In genomic region chr1:175640435-175641150, GRCm38 (mm10) we compare ENCODE assay signal across 28 mouse cellular contexts. TPM values are rescaled to one million over a fixed set of nuclear protein-coding genes. Genes with fewer than 3 reads are reported as not detected.
DNase-seq lines count a peak whose midpoint lies in the region; ATAC-seq and TF ChIP-seq lines count a peak whose summit lies in the region.
"Had no signal": no experiment of that assay in that cellular context is flagged by ENCODE, and none has a peak within 500 bp of the region (broad histone marks: within the 10 kb centered on the region; RNA-seq: fewer than 3 reads in every experiment).

No protein-coding gene starts in this region.

- H3K36me3 ChIP-seq in liver, postnatal 0 days (replicated peaks; ENCODE audit: insufficient read depth, low read length), result no peaks in the 10 kb centered on the region
- H3K36me3 ChIP-seq in liver, embryonic 12.5 days, result no peaks in the 10 kb centered on the region
- no peaks in the 10 kb centered on the region for H3K36me3 ChIP-seq in intestine, embryonic 16.5 days (ENCODE audit: control insufficient read depth, insufficient read depth, low read length)
- H3K36me3 ChIP-seq: embryonic facial prominence, embryonic 15.5 days; limb, embryonic 15.5 days had no signal

- no peak overlapping the region for H3K4me2 ChIP-seq in liver, postnatal 0 days (ENCODE audit: low read depth, low read length)
- no peak overlapping the region for H3K4me2 ChIP-seq in liver, embryonic 12.5 days
- no peak overlapping the region for H3K4me2 ChIP-seq in intestine, embryonic 16.5 days (ENCODE audit: low read depth, low read length)
- H3K4me2 ChIP-seq: embryonic facial prominence, embryonic 15.5 days; limb, embryonic 15.5 days; midbrain, embryonic 11.5 days had no signal

- 55% methylated on average over 6 of the region's 6 CpGs for WGBS in liver, postnatal 0 days (ENCODE audit: insufficient replicate concordance)
- 54% methylated on average over 6 of the region's 6 CpGs for WGBS in liver, embryonic 12.5 days (ENCODE audit: insufficient replicate concordance)
- WGBS in intestine, embryonic 16.5 days, result 74% methylated on average over 6 of the region's 6 CpGs

- no peak for TF ChIP-seq EP300 in liver, postnatal 0 days (IDR thresholded peaks at IDR 0.05; ENCODE audit: low read depth)

- no peak overlapping the region for H3K4me3 ChIP-seq in liver, postnatal 0 days (ENCODE audit: low read depth, low read length)
- H3K4me3 ChIP-seq in liver, embryonic 12.5 days, result no peak overlapping the region
- no peak overlapping the region for H3K4me3 ChIP-seq in brown adipose tissue, adult 24 weeks (ENCODE audit: insufficient read depth, low read depth, low read length)
- no peak overlapping the region for H3K4me3 ChIP-seq in intestine, embryonic 16.5 days (ENCODE audit: low read length)
- H3K4me3 ChIP-seq: embryonic facial prominence, embryonic 15.5 days; limb, embryonic 15.5 days had no signal

- no peaks in the 10 kb centered on the region for H3K27me3 ChIP-seq in liver, postnatal 0 days (ENCODE audit: insufficient read depth, low read length)
- H3K27me3 ChIP-seq in liver, embryonic 12.5 days (replicated peaks), result no peaks in the 10 kb centered on the region
- no peaks in the 10 kb centered on the region for H3K27me3 ChIP-seq in intestine, embryonic 16.5 days (replicated peaks; ENCODE audit: control insufficient read depth, insufficient read depth, low read length)
- H3K27me3 ChIP-seq: embryonic facial prominence, embryonic 15.5 days; limb, embryonic 15.5 days had no signal

- no peak for TF ChIP-seq CTCF in liver, postnatal 0 days (IDR thresholded peaks at IDR 0.05; ENCODE audit: low read depth)

- H3K9ac ChIP-seq in liver, postnatal 0 days (replicated peaks), result no peak overlapping the region
- H3K9ac ChIP-seq in liver, embryonic 12.5 days, result no peak overlapping the region
- H3K9ac ChIP-seq in intestine, embryonic 16.5 days (ENCODE audit: low read depth, low read length), result no peak overlapping the region
- H3K9ac ChIP-seq: embryonic facial prominence, embryonic 15.5 days; limb, embryonic 15.5 days had no signal

- DNase-seq in liver, postnatal 0 days, result no peak
- DNase-seq in thymus, postnatal 25 days, result peak; percentile 66
- DNase-seq in retina, embryonic 14.5 days (ENCODE audit: low spot score), result no peak
- no peak for DNase-seq in testis, postnatal 10 days (ENCODE audit: low spot score)
- DNase-seq: cerebellum, postnatal 25 days; heart, postnatal 4 days; kidney, adult 18-20 months; kidney, postnatal 10 days; lung, postnatal 14 days; right cerebral cortex, postnatal 4 days had no signal

- ATAC-seq in liver, postnatal 0 days, result no peak
- ATAC-seq in liver, embryonic 12.5 days, result no peak
- 0 out of 2 replicates have a peak, but pooled peaks have one; percentile 27 for ATAC-seq in megakaryocyte-erythroid progenitor cell, adult 5-6 weeks (replicated peaks; ENCODE audit: low FRiP score, low TSS enrichment, poor library complexity, severe bottlenecking)
- ATAC-seq in intestine, embryonic 16.5 days, result no peak
- ATAC-seq: hindbrain, postnatal 0 days had no signal

- no peaks in the 10 kb centered on the region for H3K9me3 ChIP-seq in liver, postnatal 0 days (ENCODE audit: low read length)
- H3K9me3 ChIP-seq in liver, embryonic 12.5 days (replicated peaks), result no peaks in the 10 kb centered on the region
- H3K9me3 ChIP-seq in intestine, embryonic 16.5 days (ENCODE audit: control insufficient read depth, low read length), result no peaks in the 10 kb centered on the region
- H3K9me3 ChIP-seq: embryonic facial prominence, embryonic 15.5 days; limb, embryonic 15.5 days had no signal

- peaks cover 12% of the 10 kb centered on the region; the same call in 1 of the 2 replicates for H3K4me1 ChIP-seq in liver, postnatal 0 days (ENCODE audit: insufficient read depth)
- H3K4me1 ChIP-seq in liver, embryonic 12.5 days, result no peaks in the 10 kb centered on the region
- no peaks in the 10 kb centered on the region for H3K4me1 ChIP-seq in brown adipose tissue, adult 24 weeks (ENCODE audit: control insufficient read depth, insufficient read depth, insufficient read length, low read length)
- no peaks in the 10 kb centered on the region for H3K4me1 ChIP-seq in intestine, embryonic 16.5 days (ENCODE audit: control insufficient read depth, insufficient read depth, low read length)
- H3K4me1 ChIP-seq: embryonic facial prominence, embryonic 15.5 days; limb, embryonic 15.5 days had no signal

- 0 out of 2 replicates have a peak overlapping the region, but pooled peaks have one; percentile 22 for H3K27ac ChIP-seq in liver, postnatal 0 days (ENCODE audit: low read depth)
- no peak overlapping the region for H3K27ac ChIP-seq in liver, embryonic 12.5 days
- peak overlapping the region; percentile 15 for H3K27ac ChIP-seq in brown adipose tissue, adult 24 weeks (replicated peaks; ENCODE audit: low read depth, low read length)
- no peak overlapping the region for H3K27ac ChIP-seq in intestine, embryonic 16.5 days (ENCODE audit: low read length)
- H3K27ac ChIP-seq: embryonic facial prominence, embryonic 15.5 days; hindbrain, postnatal 0 days; limb, embryonic 15.5 days had no signal

RNA-seq across cellular contexts. Expression of gene Fh1, which starts 15.2 kb away (rescaled TPM):
- 93.3 and 103 TPM in 2 replicates for polyA plus RNA-seq in liver, postnatal 0 days (2015; fragmentation: Nextera tagmentation; extraction: Ambion mirVana)
- polyA plus RNA-seq in liver, embryonic 12.5 days (2016; fragmentation: Nextera tagmentation; extraction: Ambion mirVana), result 80.2 and 87.8 TPM in 2 replicates
- polyA plus RNA-seq in brown adipose tissue, adult 24 weeks (2012; ENCODE audit: insufficient read depth, insufficient read length, missing spikeins), result 1,161 and 1,563 TPM in 2 replicates
- 99.2 and 129 TPM in 2 replicates for total RNA-seq in megakaryocyte-erythroid progenitor cell, adult 5-6 weeks (2014; fragmentation: Nextera tagmentation)
- total RNA-seq in megakaryocyte-erythroid progenitor cell, adult 5-6 weeks (2017), result 87.3 and 93.2 TPM in 2 replicates
- polyA plus RNA-seq in intestine, embryonic 16.5 days (2015; fragmentation: Nextera tagmentation; extraction: Ambion mirVana), result 176 TPM in 2 replicates

RNA-seq across cellular contexts. Expression of gene Kmo, which starts 20.4 kb away (rescaled TPM):
- polyA plus RNA-seq in liver, postnatal 0 days (2015; fragmentation: Nextera tagmentation; extraction: Ambion mirVana), result 26.5 and 28.5 TPM in 2 replicates
- 2.9 and 3.2 TPM in 2 replicates for polyA plus RNA-seq in liver, embryonic 12.5 days (2016; fragmentation: Nextera tagmentation; extraction: Ambion mirVana)
- 2.0 TPM in 1 of 2 replicates, not detected in the other for polyA plus RNA-seq in brown adipose tissue, adult 24 weeks (2012; ENCODE audit: insufficient read depth, insufficient read length, missing spikeins)
- total RNA-seq in megakaryocyte-erythroid progenitor cell, adult 5-6 weeks (2014; fragmentation: Nextera tagmentation), result 0.87 and 1.8 TPM in 2 replicates
- 0.27 and 0.38 TPM in 2 replicates for total RNA-seq in megakaryocyte-erythroid progenitor cell, adult 5-6 weeks (2017)
- 0.68 and 0.72 TPM in 2 replicates for polyA plus RNA-seq in intestine, embryonic 16.5 days (2015; fragmentation: Nextera tagmentation; extraction: Ambion mirVana)
- total RNA-seq: heart, postnatal 4 days had no signal

RNA-seq across cellular contexts. Expression of gene Opn3, which starts 52.0 kb away (rescaled TPM):
- 1.3 and 1.6 TPM in 2 replicates for polyA plus RNA-seq in liver, postnatal 0 days (2015; fragmentation: Nextera tagmentation; extraction: Ambion mirVana)
- polyA plus RNA-seq in liver, embryonic 12.5 days (2016; fragmentation: Nextera tagmentation; extraction: Ambion mirVana), result 2.5 and 3.1 TPM in 2 replicates
- polyA plus RNA-seq in brown adipose tissue, adult 24 weeks (2012; ENCODE audit: insufficient read depth, insufficient read length, missing spikeins), result 1.7 and 1.8 TPM in 2 replicates
- total RNA-seq in megakaryocyte-erythroid progenitor cell, adult 5-6 weeks (2014; fragmentation: Nextera tagmentation), result 0.72 TPM in 1 of 2 replicates, not detected in the other
- 0.23 and 1.1 TPM in 2 replicates for total RNA-seq in megakaryocyte-erythroid progenitor cell, adult 5-6 weeks (2017)
- 5.6 and 5.9 TPM in 2 replicates for polyA plus RNA-seq in intestine, embryonic 16.5 days (2015; fragmentation: Nextera tagmentation; extraction: Ambion mirVana)

RNA-seq across cellular contexts. Expression of gene Chml, which starts 52.1 kb away (rescaled TPM):
- 0.52 and 0.66 TPM in 2 replicates for polyA plus RNA-seq in liver, postnatal 0 days (2015; fragmentation: Nextera tagmentation; extraction: Ambion mirVana)
- polyA plus RNA-seq in liver, embryonic 12.5 days (2016; fragmentation: Nextera tagmentation; extraction: Ambion mirVana), result 1.6 TPM in 2 replicates
- 2.4 and 2.9 TPM in 2 replicates for polyA plus RNA-seq in brown adipose tissue, adult 24 weeks (2012; ENCODE audit: insufficient read depth, insufficient read length, missing spikeins)
- 7.0 and 12.6 TPM in 2 replicates for total RNA-seq in megakaryocyte-erythroid progenitor cell, adult 5-6 weeks (2014; fragmentation: Nextera tagmentation)
- total RNA-seq in megakaryocyte-erythroid progenitor cell, adult 5-6 weeks (2017), result 12.5 and 15.8 TPM in 2 replicates
- 1.7 and 2.1 TPM in 2 replicates for polyA plus RNA-seq in intestine, embryonic 16.5 days (2015; fragmentation: Nextera tagmentation; extraction: Ambion mirVana)

RNA-seq across cellular contexts. Expression of gene Wdr64, which starts 57.8 kb away (rescaled TPM):
- not detected in 2 replicates for polyA plus RNA-seq in liver, postnatal 0 days (2015; fragmentation: Nextera tagmentation; extraction: Ambion mirVana)
- not detected in 2 replicates for polyA plus RNA-seq in liver, embryonic 12.5 days (2016; fragmentation: Nextera tagmentation; extraction: Ambion mirVana)
- polyA plus RNA-seq in brown adipose tissue, adult 24 weeks (2012; ENCODE audit: insufficient read depth, insufficient read length, missing spikeins), result not detected in 2 replicates
- not detected in 2 replicates for total RNA-seq in megakaryocyte-erythroid progenitor cell, adult 5-6 weeks (2014; fragmentation: Nextera tagmentation)
- not detected in 2 replicates for total RNA-seq in megakaryocyte-erythroid progenitor cell, adult 5-6 weeks (2017)
- not detected in 2 replicates for polyA plus RNA-seq in intestine, embryonic 16.5 days (2015; fragmentation: Nextera tagmentation; extraction: Ambion mirVana)
- total RNA-seq: adrenal gland, adult 18-20 months; gastrocnemius, adult 18-20 months; heart, postnatal 4 days; hindbrain, postnatal 0 days; layer of hippocampus, adult 8-10 months; left cerebral cortex, adult 18-20 months; left cerebral cortex, postnatal 36 days; monocyte, adult 5-6 weeks had no signal
- polyA plus RNA-seq: embryonic facial prominence, embryonic 15.5 days; heart, embryonic 14.5 days; hindbrain, postnatal 0 days; limb, embryonic 15.5 days; liver, embryonic 16.5 days; midbrain, embryonic 11.5 days; neural tube, embryonic 11.5 days; stomach, embryonic 14.5 days had no signal

Comparison
In these comparisons a context has a peak if more than half of its experiments do, and no peak if none do; other contexts are left out.
1. H3K27ac ChIP-seq: peak in liver, postnatal 0 days (single experiment) and brown adipose tissue, adult 24 weeks (single experiment); none in liver, embryonic 12.5 days (single experiment) and intestine, embryonic 16.5 days (single experiment).